Mouse (Mus musculus) kidney, embryonic 15.5 days (tissue): Measurements from ENCODE around the gene Hpse2. TPM values are rescaled to one million over a fixed set of nuclear protein-coding genes. Genes with fewer than 3 reads are reported as not detected.

Experiments
- ATAC-seq: fragments of 200-750 bp; cut with Nextera tagmentation; replicated peaks from 2 replicates; pipeline ENCODE4 v1.8.0; 2017; ENCODE audit warnings: moderate TSS enrichment; ENCODE audit not compliant: low FRiP score
- H3K27ac ChIP-seq: fragments of 300-500 bp; sonication (generic); 2 replicates; pipeline ENCODE4 v1.5.1; 2015; ENCODE audit warnings: mild to moderate bottlenecking, inconsistent platforms
- H3K27me3 ChIP-seq: fragments of 300-500 bp; sonication (generic); 2 replicates; pipeline ENCODE4 v1.6.1; 2015; ENCODE audit warnings: inconsistent platforms
- H3K36me3 ChIP-seq: fragments of 300-500 bp; sonication (generic); 2 replicates; pipeline ENCODE4 v1.6.1; 2015; ENCODE audit warnings: inconsistent platforms
- H3K4me1 ChIP-seq: fragments of 300-500 bp; sonication (generic); 2 replicates; pipeline ENCODE4 v1.6.1; 2015; ENCODE audit warnings: inconsistent platforms
- H3K4me2 ChIP-seq: fragments of 300-500 bp; sonication (generic); 2 replicates; pipeline ENCODE4 v1.6.1; 2015; ENCODE audit warnings: moderate library complexity, mild to moderate bottlenecking, inconsistent platforms
- H3K4me3 ChIP-seq: fragments of 300-500 bp; sonication (generic); replicated peaks from 2 replicates; pipeline ENCODE4 v1.5.1; 2015; ENCODE audit warnings: mild to moderate bottlenecking, inconsistent platforms
- H3K9ac ChIP-seq: fragments of 300-500 bp; sonication (generic); 2 replicates; pipeline ENCODE4 v1.6.1; 2015; ENCODE audit warnings: mild to moderate bottlenecking, inconsistent platforms
- H3K9me3 ChIP-seq: fragments of 300-500 bp; sonication (generic); replicated peaks from 2 replicates; pipeline ENCODE4 v1.6.1; 2016; ENCODE audit warnings: inconsistent platforms
- WGBS: fragments of 180-500 bp; shearing (Covaris S2); methylation state at CpG from one replicate; pipeline ENCODE4 v1.1.7; 2015; ENCODE audit warnings: mixed read lengths; 5-methylcytosine and 5-hydroxymethylcytosine counted together
- polyA plus RNA-seq: library from polyadenylated mRNA; unstranded; fragments of >200 nt; fragmentation: Nextera tagmentation; extraction: Ambion mirVana; gene quantifications from 2 replicates; pipeline ENCODE4 v1.2.1, GENCODE M21; 2015

Gene Hpse2
- 0.49 and 1.8 TPM in 2 replicates for polyA plus RNA-seq

DNA sequence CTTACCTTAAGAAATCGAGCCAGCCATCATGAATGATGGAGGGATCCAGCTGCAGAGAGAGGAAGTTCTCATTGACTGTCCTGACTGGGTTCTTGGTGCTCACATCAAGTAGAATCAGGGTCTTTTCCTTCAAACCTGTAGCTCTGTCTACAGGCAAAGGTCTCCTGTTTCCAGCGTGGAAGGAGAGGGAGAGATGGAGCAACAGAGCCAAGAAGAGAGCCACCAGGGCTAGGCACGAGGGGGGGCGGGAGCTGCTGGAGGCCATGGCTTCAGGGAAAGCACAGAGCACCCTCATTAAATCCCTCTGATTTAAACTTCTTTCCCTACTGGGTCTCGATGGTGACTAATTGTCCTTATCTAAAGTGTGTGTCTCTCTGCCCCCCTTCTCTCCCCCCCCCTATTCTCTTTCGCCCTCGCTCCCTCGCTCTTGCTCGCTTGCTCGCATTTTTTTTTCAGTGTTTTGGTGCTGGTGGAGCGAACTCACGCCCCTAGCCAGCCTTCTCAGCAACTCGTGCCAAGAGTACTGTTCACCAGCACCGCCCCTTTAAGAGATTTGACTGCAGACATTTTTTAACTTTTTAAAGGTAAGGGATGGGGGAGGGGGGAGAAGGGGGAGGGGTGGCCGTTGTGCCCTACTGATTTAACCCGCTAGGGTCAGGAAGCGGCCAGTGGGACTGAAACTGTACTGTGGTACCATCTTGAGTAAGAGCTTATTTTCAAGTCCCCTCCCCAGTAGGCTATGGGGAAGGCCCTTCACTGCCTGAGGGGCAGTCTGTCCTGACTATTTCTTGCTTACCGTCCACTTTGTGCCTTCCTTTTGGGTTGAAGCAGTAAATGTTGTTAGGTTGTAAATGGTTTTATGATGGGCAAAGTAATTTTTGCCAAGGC, at the start of gene Hpse2:
Gene Hpse2, minus strand, starts transcription at position 339 of the 888 bp plus-strand sequence.
- Histone ChIP-seq H3K9ac (no peak within 1 kb of the TSS), H3K4me1 (peaks cover 25% of the 10 kb centered on the region), H3K27me3 (peaks cover 80% of the 10 kb centered on the region), H3K9me3 (no peaks in the 10 kb centered on the region), H3K27ac (no peak within 1 kb of the TSS), H3K36me3 (no peaks in the 10 kb centered on the region), H3K4me2 (peak within 1 kb of the TSS; percentile 52), H3K4me3 (peak within 1 kb of the TSS; percentile 42)
- whole genome bisulfite sequencing, result 1% methylated on average over 18 of the region's 18 CpGs
- ATAC-seq, result no peak

DNA sequence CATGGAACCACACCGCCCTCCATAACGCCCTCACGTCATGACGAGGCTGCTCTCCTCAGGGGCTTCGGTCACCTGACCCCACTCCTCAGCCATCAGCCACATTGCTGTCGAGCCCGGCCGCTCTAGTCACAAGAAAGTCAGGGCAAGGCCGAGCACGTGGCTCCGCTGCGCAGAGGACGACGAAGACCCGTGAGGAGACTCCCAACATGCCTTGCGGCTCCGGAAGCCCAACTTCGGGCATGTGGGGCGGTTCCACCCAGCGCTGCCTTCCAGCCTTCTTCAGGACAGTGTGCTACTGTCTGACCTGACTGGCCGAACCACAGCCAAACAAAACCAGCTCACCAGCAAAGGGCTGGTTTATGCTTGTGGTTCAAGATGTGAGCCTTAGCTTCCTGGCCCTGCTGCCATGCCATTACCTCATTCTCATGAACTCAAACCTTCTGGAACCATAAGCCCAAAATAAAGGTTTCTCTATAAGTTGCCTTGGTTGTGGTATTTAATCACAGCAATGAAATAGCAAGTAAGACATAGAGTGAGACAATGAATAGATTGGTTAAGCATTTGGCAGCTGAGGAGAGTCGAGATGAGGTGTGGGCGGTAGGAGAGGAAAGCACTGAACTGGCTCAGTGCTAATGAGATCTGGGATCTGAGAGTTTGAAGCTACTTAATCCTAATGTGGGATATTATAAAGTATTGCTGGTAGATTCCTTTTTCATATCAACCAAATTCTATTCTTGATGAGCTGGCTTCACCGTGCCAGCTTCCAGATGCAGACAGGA, 39.5 kb upstream of the Hpse2 start:
- no peaks in the 10 kb centered on the region for H3K4me1 ChIP-seq
- no peak overlapping the region for H3K4me2 ChIP-seq
- H3K27ac ChIP-seq, result no peak overlapping the region
- no peak overlapping the region for H3K9ac ChIP-seq
- H3K9me3 ChIP-seq, result no peaks in the 10 kb centered on the region
- H3K36me3 ChIP-seq, result no peaks in the 10 kb centered on the region
- ATAC-seq, result no peak
- H3K4me3 ChIP-seq, result no peak overlapping the region
- WGBS, result 86% methylated on average over 24 of the region's 24 CpGs
- H3K27me3 ChIP-seq, result peaks cover 13% of the 10 kb centered on the region

DNA sequence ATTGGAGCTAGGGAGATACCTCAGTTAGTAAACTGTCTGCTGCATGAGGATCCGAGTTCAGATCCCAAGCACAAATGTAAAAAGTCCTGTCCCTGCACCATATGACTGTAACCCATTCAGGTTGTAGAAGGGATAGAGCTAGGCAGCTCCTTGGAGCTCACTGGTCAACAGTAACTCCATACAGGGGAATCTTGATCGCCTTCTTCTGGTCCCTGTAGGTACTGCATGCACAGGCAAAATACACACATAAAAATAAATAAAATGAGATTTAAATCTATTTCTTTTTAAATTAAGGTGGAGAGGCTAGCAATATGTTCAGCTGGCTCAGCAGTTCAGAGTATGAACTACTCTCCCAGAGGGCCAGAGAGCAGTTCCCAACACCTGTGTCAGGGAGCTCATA, 35.9 kb upstream of the Hpse2 start:
- Histone ChIP-seq H3K9me3 (no peaks in the 10 kb centered on the region), H3K36me3 (no peaks in the 10 kb centered on the region), H3K4me2 (no peak overlapping the region), H3K27ac (no peak overlapping the region), H3K4me3 (no peak overlapping the region), H3K27me3 (peaks cover 4% of the 10 kb centered on the region; the same call in 1 of the 2 replicates), H3K4me1 (no peaks in the 10 kb centered on the region), H3K9ac (no peak overlapping the region)
- no peak for ATAC-seq
- 69% methylated on average over 2 of the region's 2 CpGs for WGBS

DNA sequence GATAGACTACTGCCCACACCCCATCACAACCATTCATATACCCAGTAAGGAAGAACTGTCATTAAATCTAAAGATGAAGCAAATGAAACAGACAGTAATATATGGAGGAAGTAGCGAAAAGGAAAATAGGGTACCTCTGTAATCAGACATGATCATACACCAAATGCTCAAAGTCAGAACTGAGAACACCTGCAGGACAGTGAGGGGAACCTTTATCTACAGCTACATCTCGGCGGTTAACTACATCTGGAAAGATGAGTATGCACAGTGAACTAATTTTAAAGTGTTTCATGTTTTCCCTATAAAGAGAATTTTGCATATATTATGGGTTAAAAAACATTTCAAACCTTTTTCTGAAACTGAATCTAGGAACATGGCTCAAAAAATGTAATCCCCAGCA, 32.4 kb upstream of the Hpse2 start:
- H3K4me2 ChIP-seq, result no peak overlapping the region
- no peak overlapping the region for H3K27ac ChIP-seq
- H3K4me3 ChIP-seq, result no peak overlapping the region
- ATAC-seq, result no peak
- H3K36me3 ChIP-seq, result no peaks in the 10 kb centered on the region
- H3K9me3 ChIP-seq, result no peaks in the 10 kb centered on the region
- H3K4me1 ChIP-seq, result no peaks in the 10 kb centered on the region
- no peak overlapping the region for H3K9ac ChIP-seq
- peaks cover 2% of the 10 kb centered on the region; the same call in 1 of the 2 replicates for H3K27me3 ChIP-seq
- WGBS, result 91% methylated on average over 3 of the region's 3 CpGs

DNA sequence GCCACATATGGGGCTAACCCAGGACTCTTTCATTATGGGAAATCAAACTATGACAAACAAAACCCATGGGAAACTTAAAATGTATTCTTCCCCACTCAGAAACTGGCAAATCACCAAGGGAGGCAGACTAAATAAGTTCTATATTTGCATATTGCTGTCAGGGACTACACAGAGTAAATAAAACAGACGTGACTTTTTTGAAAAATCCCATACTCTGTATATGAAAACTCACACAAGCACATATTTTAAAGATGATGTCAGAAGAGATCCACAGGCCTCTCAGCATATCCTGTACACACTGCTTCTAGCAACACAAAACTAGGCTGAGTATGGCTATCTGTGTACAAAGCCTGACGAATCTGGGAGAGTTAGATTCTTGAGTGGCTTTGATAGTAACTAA, 27.4 kb upstream of the Hpse2 start:
- Histone ChIP-seq H3K27me3 (no peaks in the 10 kb centered on the region), H3K27ac (no peak overlapping the region), H3K4me3 (no peak overlapping the region), H3K4me2 (no peak overlapping the region), H3K36me3 (no peaks in the 10 kb centered on the region), H3K4me1 (no peaks in the 10 kb centered on the region), H3K9ac (no peak overlapping the region), H3K9me3 (no peaks in the 10 kb centered on the region)
- 59% methylated on average over 2 of the region's 2 CpGs for WGBS
- no peak for ATAC-seq

DNA sequence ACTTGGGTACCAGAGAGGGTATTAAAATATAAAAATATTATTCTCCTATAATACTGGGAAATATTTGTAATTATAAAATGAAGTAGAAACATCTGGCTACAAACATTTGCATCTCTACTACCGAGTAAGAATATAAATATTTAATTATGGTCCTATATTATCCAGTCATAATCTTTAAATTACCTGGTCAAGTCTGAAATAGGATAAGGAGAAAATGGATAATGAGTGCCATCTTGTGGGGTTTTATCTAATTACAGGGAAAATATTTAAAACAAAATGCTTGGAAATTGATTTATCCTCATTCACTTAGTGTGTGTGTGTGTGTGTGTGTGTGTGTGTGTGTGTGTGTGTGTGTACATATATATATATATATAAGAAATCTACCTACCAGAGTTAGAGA, 19.0 kb upstream of the Hpse2 start:
- H3K36me3 ChIP-seq, result no peaks in the 10 kb centered on the region
- no peak for ATAC-seq
- H3K9me3 ChIP-seq, result no peaks in the 10 kb centered on the region
- H3K27me3 ChIP-seq, result no peaks in the 10 kb centered on the region
- WGBS, result 33% methylated on average over 1 of the region's 1 CpGs
- no peak overlapping the region for H3K9ac ChIP-seq
- no peak overlapping the region for H3K4me3 ChIP-seq
- no peaks in the 10 kb centered on the region for H3K4me1 ChIP-seq
- H3K27ac ChIP-seq, result no peak overlapping the region
- H3K4me2 ChIP-seq, result no peak overlapping the region

DNA sequence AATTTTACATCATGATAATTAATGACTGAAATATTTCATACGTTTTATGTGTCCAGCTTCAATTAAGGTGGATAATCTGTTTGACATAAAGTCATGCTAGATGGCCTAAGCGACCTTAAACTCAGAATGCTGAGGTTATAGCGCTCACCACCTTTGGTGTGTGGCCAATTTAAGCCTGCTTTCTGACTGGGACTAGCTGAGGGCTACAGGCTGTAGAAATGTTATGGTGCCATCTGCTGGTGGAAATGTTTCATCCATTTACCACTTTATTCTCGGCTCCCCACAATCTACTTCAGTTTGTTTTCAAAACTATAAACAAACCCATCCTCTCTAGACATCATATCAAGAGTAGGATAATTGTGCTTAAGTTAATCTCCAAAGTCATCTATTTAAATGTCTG, 8.2 kb upstream of the Hpse2 start:
- Histone ChIP-seq H3K9me3 (no peaks in the 10 kb centered on the region), H3K9ac (no peak overlapping the region), H3K4me1 (no peaks in the 10 kb centered on the region), H3K27me3 (peaks cover 19% of the 10 kb centered on the region), H3K27ac (no peak overlapping the region), H3K4me3 (no peak overlapping the region), H3K36me3 (no peaks in the 10 kb centered on the region), H3K4me2 (no peak overlapping the region)
- 5% methylated on average over 4 of the region's 4 CpGs for WGBS
- ATAC-seq, result no peak

DNA sequence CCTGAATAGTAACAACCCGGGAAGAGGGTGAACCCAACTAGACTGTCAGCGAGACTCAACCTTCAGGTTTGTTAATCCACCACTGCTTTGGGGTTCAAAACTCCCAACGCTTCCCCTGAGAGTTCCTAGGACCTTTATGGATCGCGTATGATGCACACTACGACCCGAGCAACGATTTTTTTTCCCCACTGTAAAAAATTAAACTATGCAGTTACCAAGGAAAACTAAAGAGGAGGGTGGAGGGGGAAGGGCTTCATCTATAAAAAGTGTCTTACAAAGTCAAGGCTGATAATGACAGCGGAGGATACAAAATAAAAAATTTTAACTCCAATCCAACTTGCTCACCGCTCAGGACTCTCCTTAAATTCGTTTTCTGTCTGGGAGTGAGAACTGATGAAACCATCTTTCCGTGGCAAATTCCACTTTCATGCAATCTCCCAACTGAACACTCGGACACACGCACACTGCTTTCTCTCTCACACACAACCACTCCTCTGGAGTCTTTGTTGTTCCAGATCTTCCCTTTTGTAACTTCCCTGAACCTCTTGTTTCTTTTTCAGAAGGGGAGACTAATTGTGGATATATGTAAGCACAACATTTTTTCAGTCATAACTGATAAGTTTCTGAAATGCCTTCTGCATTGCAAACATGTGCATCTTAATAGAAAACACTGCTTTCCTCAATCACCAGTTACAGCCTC, 934 bp downstream of the Hpse2 start:
- Histone ChIP-seq H3K4me2 (peak overlapping the region; percentile 52), H3K4me1 (peaks cover 25% of the 10 kb centered on the region), H3K27ac (no peak overlapping the region), H3K4me3 (peak overlapping the region; percentile 42), H3K36me3 (no peaks in the 10 kb centered on the region), H3K9me3 (no peaks in the 10 kb centered on the region), H3K27me3 (peaks cover 81% of the 10 kb centered on the region), H3K9ac (no peak overlapping the region)
- WGBS, result 3% methylated on average over 14 of the region's 14 CpGs
- ATAC-seq, result no peak

DNA sequence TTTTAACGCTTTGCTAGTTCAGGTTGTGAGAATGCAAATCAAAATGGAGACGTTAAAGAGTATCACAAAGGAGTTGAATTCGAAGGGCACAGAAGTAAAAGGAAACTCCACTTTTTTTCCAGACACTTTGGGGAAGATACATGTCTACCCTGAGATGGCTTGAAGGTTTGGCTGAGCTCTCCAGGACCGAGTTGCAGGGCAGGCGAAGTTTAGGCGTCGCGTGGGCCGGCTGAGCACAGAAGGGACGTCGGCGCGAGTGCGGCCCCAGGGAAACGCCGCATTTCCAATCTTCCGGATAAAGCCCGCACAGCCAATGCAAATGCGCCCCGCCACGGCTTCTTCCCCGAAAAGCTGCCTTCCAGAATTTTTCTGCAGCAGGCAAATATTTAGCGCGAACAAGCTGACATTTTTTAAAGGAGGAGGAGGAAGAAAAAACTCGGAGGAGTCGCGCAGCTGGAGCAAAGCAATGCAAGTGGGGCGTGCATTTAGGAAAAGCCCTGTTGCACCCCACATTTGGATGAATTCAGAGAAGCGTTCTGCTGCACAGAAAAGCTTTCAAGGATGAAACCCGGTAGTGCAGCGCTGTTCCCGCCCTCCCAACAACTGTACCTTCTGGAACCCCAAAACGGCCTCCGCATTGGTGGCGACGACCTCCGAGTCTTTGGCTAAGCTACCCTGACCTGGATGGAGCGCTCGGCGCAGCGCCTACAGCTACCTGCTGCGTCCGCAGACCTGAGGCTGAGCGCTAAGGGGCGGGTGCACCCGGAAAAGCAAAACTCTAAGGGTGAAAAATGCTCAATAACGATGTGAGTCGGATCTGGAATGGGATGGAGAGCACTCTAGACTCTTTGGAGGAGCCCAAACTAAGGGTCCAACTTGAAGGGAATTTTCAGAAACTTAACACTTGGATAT, 1.9 kb downstream of the Hpse2 start:
- H3K9me3 ChIP-seq, result no peaks in the 10 kb centered on the region
- peak overlapping the region; percentile 42 for H3K4me3 ChIP-seq
- no peak overlapping the region for H3K9ac ChIP-seq
- no peak overlapping the region for H3K27ac ChIP-seq
- H3K4me1 ChIP-seq, result peaks cover 25% of the 10 kb centered on the region
- H3K36me3 ChIP-seq, result no peaks in the 10 kb centered on the region
- under 1% methylated on average over 48 of the region's 48 CpGs for WGBS
- peaks cover 77% of the 10 kb centered on the region for H3K27me3 ChIP-seq
- H3K4me2 ChIP-seq, result peak overlapping the region; percentile 52
- no peak for ATAC-seq

DNA sequence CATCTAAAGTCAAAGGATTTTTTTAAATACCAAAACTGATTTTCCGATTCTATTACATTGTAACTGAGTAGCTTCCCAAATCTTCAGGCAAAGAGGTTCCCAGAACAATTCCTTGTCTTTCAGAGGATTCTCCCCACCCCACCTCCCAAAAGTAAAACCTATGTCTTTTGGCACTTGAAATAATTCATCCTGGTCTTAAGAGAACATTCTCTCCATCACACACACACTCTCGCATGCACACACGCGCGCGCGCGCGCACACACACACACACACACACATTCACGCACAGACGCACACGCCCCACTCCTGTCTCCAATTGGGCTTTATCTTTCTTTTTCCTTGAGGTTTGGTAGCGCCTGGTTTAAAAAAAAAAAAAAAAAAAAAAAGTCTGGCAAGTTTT, 2.7 kb downstream of the Hpse2 start:
- Histone ChIP-seq H3K27me3 (peaks cover 71% of the 10 kb centered on the region), H3K4me3 (peak overlapping the region; percentile 42), H3K27ac (no peak overlapping the region), H3K36me3 (no peaks in the 10 kb centered on the region), H3K9me3 (no peaks in the 10 kb centered on the region), H3K4me1 (peaks cover 25% of the 10 kb centered on the region), H3K4me2 (peak overlapping the region; percentile 52), H3K9ac (no peak overlapping the region)
- WGBS, result 3% methylated on average over 13 of the region's 13 CpGs
- ATAC-seq, result no peak

DNA sequence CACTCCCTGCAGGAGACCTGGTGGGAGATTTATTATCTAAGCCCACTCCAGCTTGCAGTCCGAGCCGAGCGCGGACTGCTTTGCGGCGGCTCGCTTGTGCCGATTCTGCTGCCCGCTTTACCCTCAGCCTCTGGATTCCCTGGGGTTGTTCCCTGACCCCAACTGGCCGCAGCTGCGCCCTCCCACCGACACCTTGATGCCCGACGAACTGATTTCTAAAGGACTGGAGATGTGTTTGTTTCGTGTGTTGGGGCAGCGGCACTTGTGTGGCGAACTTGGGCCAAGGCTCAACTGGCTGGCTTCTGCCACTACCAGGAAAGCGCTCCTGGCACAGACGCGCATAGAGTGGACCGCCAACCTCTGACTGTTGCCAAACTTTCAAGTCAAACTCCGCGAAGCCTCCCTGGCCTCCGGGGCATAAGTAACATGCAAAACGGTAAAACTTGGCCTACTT, 3.1 kb downstream of the Hpse2 start:
- Histone ChIP-seq H3K4me1 (peaks cover 25% of the 10 kb centered on the region), H3K4me2 (peak overlapping the region; percentile 52), H3K27me3 (peaks cover 70% of the 10 kb centered on the region), H3K4me3 (peak overlapping the region; percentile 42), H3K27ac (no peak overlapping the region), H3K9ac (no peak overlapping the region), H3K36me3 (no peaks in the 10 kb centered on the region), H3K9me3 (no peaks in the 10 kb centered on the region)
- no peak for ATAC-seq
- under 1% methylated on average over 25 of the region's 25 CpGs for WGBS
